Mouse (Mus musculus) CH12.LX (cell line): ENCODE data around the gene Pdhx. TPM values are rescaled to one million over a fixed set of nuclear protein-coding genes. Genes with fewer than 3 reads are reported as not detected.

Source experiments
- DNase-seq: peaks from one replicate; pipeline ENCODE4 v3.0.0-alpha.2; 2013; ENCODE audit errors: extremely low read depth
- H3K27ac ChIP-seq: 2 replicates; pipeline ENCODE4 v1.5.1; 2012; ENCODE audit warnings: low read depth, mild to moderate bottlenecking, control low read depth, moderate library complexity; ENCODE audit not compliant: insufficient read depth
- H3K27me3 ChIP-seq: replicated peaks from 2 replicates; pipeline ENCODE3; 2012; ENCODE audit warnings: inconsistent platforms
- H3K36me3 ChIP-seq, 2 experiments: replicated peaks in 1 of 2; 2 replicates each; pipeline versions ENCODE3 to v1.6.1; 2012; ENCODE audit warnings: inconsistent platforms in 1 of 2, low read length in 1 of 2, mild to moderate bottlenecking in 1 of 2, mixed read lengths in 1 of 2, moderate library complexity in 1 of 2; ENCODE audit not compliant: control insufficient read depth in 1 of 2, insufficient read depth in 1 of 2
- H3K4me1 ChIP-seq, 2 experiments: 2 replicates each; pipeline ENCODE4 v1.6.1; 2012; ENCODE audit warnings: inconsistent platforms in 1 of 2, moderate library complexity in 1 of 2; ENCODE audit not compliant: insufficient read depth in 2 of 2, control insufficient read depth in 1 of 2
- H3K4me2 ChIP-seq: 2 replicates; pipeline ENCODE4 v1.6.1; 2012; ENCODE audit warnings: low read depth, mild to moderate bottlenecking, control low read depth; ENCODE audit not compliant: poor library complexity, insufficient read depth, severe bottlenecking
- H3K4me3 ChIP-seq, 3 experiments: fragments of 150-350 bp in 1 of 3; sonication (generic) in 1 of 3; replicated peaks in 1 of 3; 2 replicates each; pipeline versions ENCODE3 to v1.5.1; 2011 to 2012; ENCODE audit warnings: low read depth in 2 of 3, low read length in 2 of 3, mild to moderate bottlenecking in 2 of 3, moderate library complexity in 2 of 3, control low read depth in 1 of 3, improper control_type of control experiment in 1 of 3, inconsistent platforms in 1 of 3, mixed read lengths in 1 of 3; ENCODE audit not compliant: poor library complexity in 1 of 3
- H3K79me2 ChIP-seq: replicated peaks from 2 replicates; pipeline ENCODE4 v1.6.1; 2012; ENCODE audit warnings: mild to moderate bottlenecking, moderate library complexity; ENCODE audit not compliant: control insufficient read depth, poor library complexity, insufficient read depth, severe bottlenecking; ENCODE audit errors: extremely low read depth
- H3K9ac ChIP-seq: 2 replicates; pipeline ENCODE4 v1.6.1; 2012; ENCODE audit warnings: low read depth, mild to moderate bottlenecking, control low read depth, moderate library complexity; ENCODE audit not compliant: insufficient read depth
- H3K9me3 ChIP-seq: replicated peaks from 2 replicates; pipeline ENCODE3; 2012; ENCODE audit warnings: low read length, inconsistent platforms, mixed read lengths
- BHLHE40 ChIP-seq: IDR thresholded peaks from 2 replicates; pipeline ENCODE4 v1.6.1; 2011; ENCODE audit warnings: mild to moderate bottlenecking, low read depth, low read length, improper control_type of control experiment
- CHD1 ChIP-seq: IDR thresholded peaks from 2 replicates; pipeline ENCODE4 v1.6.1; 2012; ENCODE audit warnings: low read depth, low read length, improper control_type of control experiment, inconsistent platforms
- CHD2 ChIP-seq: IDR thresholded peaks from 2 replicates; pipeline ENCODE4 v1.6.1; 2011; ENCODE audit warnings: low read length, improper control_type of control experiment
- CTCF ChIP-seq, 2 experiments: IDR thresholded peaks in 1 of 2; conservative IDR thresholded peaks in 1 of 2; 2 replicates each; pipeline ENCODE4 v1.5.1; 2011 to 2012; ENCODE audit warnings: low read depth in 2 of 2, low read length in 2 of 2, improper control_type of control experiment in 1 of 2, inconsistent platforms in 1 of 2, mild to moderate bottlenecking in 1 of 2, moderate library complexity in 1 of 2
- ELF1 ChIP-seq: IDR thresholded peaks from 2 replicates; pipeline ENCODE4 v1.6.1; 2014; ENCODE audit warnings: low read depth, mild to moderate bottlenecking, inconsistent platforms, low read length, improper control_type of control experiment
- ETS1 ChIP-seq: conservative IDR thresholded peaks from 2 replicates; pipeline ENCODE4 v1.6.1; 2012; ENCODE audit warnings: low read depth, mild to moderate bottlenecking, inconsistent platforms, low read length, improper control_type of control experiment, moderate library complexity
- HCFC1 ChIP-seq: IDR thresholded peaks from 2 replicates; pipeline ENCODE4 v1.6.1; 2012; ENCODE audit warnings: low read depth, mild to moderate bottlenecking, inconsistent platforms, low read length, improper control_type of control experiment
- KAT2A ChIP-seq: IDR thresholded peaks from 2 replicates; pipeline ENCODE4 v1.6.1; 2012; ENCODE audit warnings: low read length, improper control_type of control experiment, inconsistent platforms; ENCODE audit not compliant: insufficient replicate concordance
- MAFK ChIP-seq: IDR thresholded peaks from 2 replicates; pipeline ENCODE4 v1.6.1; 2011; ENCODE audit warnings: low read length, improper control_type of control experiment; ENCODE audit not compliant: insufficient replicate concordance
- MAZ ChIP-seq: IDR thresholded peaks from 2 replicates; pipeline ENCODE4 v1.6.1; 2012; ENCODE audit warnings: low read depth, mild to moderate bottlenecking, inconsistent platforms, low read length, improper control_type of control experiment, moderate library complexity
- MEF2A ChIP-seq: IDR thresholded peaks from 2 replicates; pipeline ENCODE4 v1.6.1; 2014; ENCODE audit warnings: low read depth, mild to moderate bottlenecking, inconsistent platforms, low read length, improper control_type of control experiment, borderline replicate concordance
- MYC ChIP-seq: IDR thresholded peaks from 2 replicates; pipeline ENCODE4 v1.6.1; 2011; ENCODE audit warnings: low read depth, mild to moderate bottlenecking, improper control_type of control experiment, low read length
- NELFE ChIP-seq: IDR thresholded peaks from 2 replicates; pipeline ENCODE4 v1.6.1; 2011; ENCODE audit warnings: low read depth, low read length, improper control_type of control experiment
- NRF1 ChIP-seq: IDR thresholded peaks from 2 replicates; pipeline ENCODE4 v1.6.1; 2014; ENCODE audit warnings: low read depth, mild to moderate bottlenecking, inconsistent platforms, low read length, improper control_type of control experiment, moderate library complexity
- PAX5 ChIP-seq: IDR thresholded peaks from 2 replicates; pipeline ENCODE4 v1.6.1; 2012; ENCODE audit warnings: low read length, inconsistent platforms, mixed read lengths
- RAD21 ChIP-seq: IDR thresholded peaks from 2 replicates; pipeline ENCODE4 v1.6.1; 2011; ENCODE audit warnings: low read depth, mild to moderate bottlenecking, low read length, improper control_type of control experiment, moderate library complexity
- TCF12 ChIP-seq: IDR thresholded peaks from 2 replicates; pipeline ENCODE4 v1.6.1; 2014; ENCODE audit warnings: low read depth, mild to moderate bottlenecking, inconsistent platforms, low read length, improper control_type of control experiment
- UBTF ChIP-seq: IDR thresholded peaks from 2 replicates; pipeline ENCODE4 v1.6.1; 2012; ENCODE audit warnings: low read depth, mild to moderate bottlenecking, inconsistent platforms, low read length, improper control_type of control experiment, moderate library complexity
- USF1 ChIP-seq: IDR thresholded peaks from 2 replicates; pipeline ENCODE4 v1.6.1; 2014; ENCODE audit warnings: low read depth, mild to moderate bottlenecking, inconsistent platforms, low read length, improper control_type of control experiment
- ZC3H11A ChIP-seq: IDR thresholded peaks from 2 replicates; pipeline ENCODE4 v1.6.1; 2012; ENCODE audit warnings: low read depth, mild to moderate bottlenecking, inconsistent platforms, low read length, improper control_type of control experiment
- ZKSCAN1 ChIP-seq: IDR thresholded peaks from 2 replicates; pipeline ENCODE4 v1.6.1; 2012; ENCODE audit warnings: low read depth, inconsistent platforms, low read length, improper control_type of control experiment, borderline replicate concordance
- ZMIZ1 ChIP-seq: IDR thresholded peaks from 2 replicates; pipeline ENCODE4 v1.6.1; 2012; ENCODE audit warnings: low read depth, mild to moderate bottlenecking, inconsistent platforms, low read length, improper control_type of control experiment
- ZNF384 ChIP-seq: IDR thresholded peaks from 2 replicates; pipeline ENCODE4 v1.6.1; 2012; ENCODE audit warnings: low read depth, low read length, improper control_type of control experiment, inconsistent platforms
- dilution Hi-C: fragments of 300-500 bp; cut with MboI; formaldehyde crosslinking; loops from 2 replicates; pipeline ENCODE4 v1.14.3; 2020; ENCODE audit warnings: low sequenced_read_pairs; ENCODE audit not compliant: extremely low pct_unique_long_range_greater_than_20kb, extremely low pct_ligation_motif_present
- in situ Hi-C: fragments of 300-500 bp; cut with MboI; formaldehyde crosslinking; loops from 3 replicates; pipeline ENCODE4 v1.14.3; 2019; ENCODE audit warnings: low sequenced_read_pairs, low pct_ligation_motif_present, low pct_unique_long_range_greater_than_20kb, mixed read lengths
- polyA plus RNA-seq: library from polyadenylated mRNA; unstranded; fragments of >175 nt; gene quantifications from 2 replicates; pipeline ENCODE4 v1.2.1, GENCODE M21; 2012; ENCODE audit warnings: low read depth; ENCODE audit not compliant: insufficient read length
- total RNA-seq, 2 experiments: library from RNA; depleted of rRNA; stranded (reverse); fragments of 300-350 nt in 1 of 2; fragments of >200 nt in 1 of 2; gene quantifications; 2 replicates each; pipeline ENCODE4 v1.2.3; 2012 to 2014

The Pdhx gene
- total and polyA plus RNA-seq, 3 experiments, result 78.9 to 131 (median 104) TPM

DNA sequence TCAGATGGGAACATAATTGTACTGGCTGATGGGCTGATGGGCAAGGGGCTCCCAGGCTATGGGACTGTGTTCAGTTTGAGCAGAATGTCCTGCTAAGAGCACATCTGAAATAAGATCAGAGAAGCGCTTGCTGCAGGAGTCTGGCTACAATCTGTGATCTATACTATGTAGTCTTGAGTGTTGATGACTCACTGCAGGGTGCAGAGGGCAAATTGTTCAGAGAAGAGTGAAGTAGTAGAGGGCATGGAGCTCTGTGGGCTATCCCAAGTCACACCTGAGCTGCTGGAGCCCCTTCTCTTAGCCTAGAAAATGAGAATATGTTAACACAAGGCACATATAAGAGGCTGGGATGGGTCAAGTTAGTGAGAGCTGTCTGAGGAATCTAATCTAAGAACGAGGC lies 93.8 kb downstream of the Pdhx start:
- dilution Hi-C loops, result no loop called here
- no peak for TF ChIP-seq CHD1
- no peak for TF ChIP-seq RAD21
- no peak for TF ChIP-seq CTCF (conservative IDR thresholded peaks at IDR 0.05 in 1 of 2, IDR thresholded peaks at IDR 0.05 in 1 of 2; ENCODE audit: low read depth in 2 of 2, low read length in 2 of 2)
- no peak for TF ChIP-seq NELFE
- no peak for TF ChIP-seq MAZ
- no peak for TF ChIP-seq ZMIZ1
- no peak for TF ChIP-seq PAX5
- no peak for TF ChIP-seq MAFK
- TF ChIP-seq CHD2, result no peak
- TF ChIP-seq ZNF384, result no peak
- TF ChIP-seq UBTF, result no peak
- TF ChIP-seq MYC, result no peak
- no peak for TF ChIP-seq ZKSCAN1
- no peak for TF ChIP-seq ETS1
- no peak for TF ChIP-seq BHLHE40
- no peak for TF ChIP-seq ZC3H11A
- no peak for TF ChIP-seq TCF12
- TF ChIP-seq HCFC1, result no peak
- TF ChIP-seq MEF2A, result no peak
- in situ Hi-C loops, result no loop called here

DNA sequence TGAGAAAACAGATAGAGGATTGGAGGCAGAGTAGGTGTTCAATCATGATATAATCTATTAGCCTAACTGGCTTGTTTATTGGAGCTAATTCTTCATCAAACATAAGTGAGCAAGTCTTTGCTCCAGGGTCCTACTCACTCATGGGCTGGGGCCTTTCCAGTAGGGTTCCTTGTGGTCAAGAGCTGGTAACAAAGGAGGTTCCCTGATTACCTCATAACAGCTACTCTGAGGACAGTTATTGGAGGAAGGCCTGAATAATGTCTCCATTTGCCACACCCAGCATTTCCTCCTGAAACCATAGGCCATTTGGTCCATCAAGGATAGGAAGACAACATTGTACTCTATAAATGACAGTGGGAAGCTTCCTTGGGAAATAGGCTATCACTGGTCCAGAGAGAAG lies 94.2 kb downstream of the Pdhx start:
- Histone ChIP-seq H3K27ac (peak overlapping the region; percentile 67), H3K4me2 (no peak overlapping the region), H3K9ac (no peak overlapping the region; the same call in 1 of the 2 replicates), H3K79me2 (no peaks in the 10 kb centered on the region), H3K27me3 (no peaks in the 10 kb centered on the region), H3K4me3 (no peak overlapping the region), H3K36me3 (no peaks in the 10 kb centered on the region), H3K4me1 (peaks cover 24 to 52% of the 10 kb centered on the region in 2 experiments), H3K9me3 (no peaks in the 10 kb centered on the region)
- dilution Hi-C loops (no loop called here), in situ Hi-C loops (no loop called here)
- DNase-seq, result no peak
- TF ChIP-seq CHD1 (no peak), NRF1 (no peak), MAFK (no peak), KAT2A (no peak), ZKSCAN1 (no peak), ELF1 (no peak), ZC3H11A (no peak), USF1 (no peak)

More for the DNA sequence above, 93.8 kb downstream of the Pdhx start:
- no peaks in the 10 kb centered on the region for H3K9me3 ChIP-seq
- H3K79me2 ChIP-seq, result no peaks in the 10 kb centered on the region
- no peak overlapping the region for H3K4me2 ChIP-seq
- H3K4me1 ChIP-seq, result peaks cover 26 to 53% of the 10 kb centered on the region in 2 experiments
- H3K27me3 ChIP-seq, result no peaks in the 10 kb centered on the region
- H3K4me3 ChIP-seq, result no peak overlapping the region
- no peak for DNase-seq
- H3K27ac ChIP-seq, result peak overlapping the region; percentile 67
- no peak overlapping the region; the same call in 1 of the 2 replicates for H3K9ac ChIP-seq
- H3K36me3 ChIP-seq, result no peaks in the 10 kb centered on the region
